Mouse (Mus musculus): ENCODE measurements around the gene Gm42372. TPM values are rescaled to one million over a fixed set of nuclear protein-coding genes. Genes with fewer than 3 reads are reported as not detected.

Gm42372 gene
- 4.2 TPM for polyA plus RNA-seq (2014; fragmentation: Illumina TruSeq; extraction: RNeasy Lipid Tissue Mini Kit (QIAGEN cat#74804); ENCODE audit: low read depth, low replicate concordance)

GRCm38 (mm10) chr7:16982859-16983568 is at the start of gene Gm42372:
Gene Gm42372, plus strand, starts transcription at chr7:16983086.

GRCm38 (mm10) chr7:16944061-16944807 is 38.7 kb upstream of the Gm42372 start, which contains the start of gene Pnmal2:
Gene Pnmal2, plus strand, starts transcription at chr7:16944682.

DNA sequence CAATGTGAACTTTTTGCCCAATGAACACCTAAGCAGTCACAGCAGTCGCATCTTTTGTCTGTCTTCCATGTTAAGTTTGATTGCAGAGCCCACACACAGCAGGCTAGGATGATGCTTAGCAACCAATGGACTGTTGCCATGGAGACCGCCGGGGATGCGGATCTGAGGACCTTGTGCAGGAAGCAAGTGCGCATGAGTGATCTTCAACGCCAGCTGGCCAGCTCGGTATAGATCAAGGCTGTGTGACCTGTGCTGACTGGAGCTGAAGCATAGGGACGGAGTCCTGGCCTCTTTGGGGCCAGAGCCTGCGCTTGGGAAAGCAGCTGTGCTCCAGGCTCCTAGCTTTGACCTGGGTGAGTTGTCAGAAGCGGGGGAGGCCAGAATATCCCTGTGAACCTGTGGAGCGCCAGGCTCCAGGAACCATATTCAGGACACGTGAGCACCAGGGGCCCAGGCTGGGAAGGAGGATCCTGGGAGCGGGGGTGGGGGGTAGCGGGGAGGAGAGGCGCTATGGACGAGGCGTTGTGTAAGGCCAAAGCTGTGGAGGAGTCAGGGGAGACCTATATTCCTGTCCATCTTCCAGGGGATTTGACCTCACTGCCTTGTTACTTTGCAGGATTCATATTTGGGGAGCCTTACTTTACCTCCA is 23.2 kb upstream of the Gm42372 start, which contains the start of gene Pnmal1:
Gene Pnmal1, plus strand, starts transcription at position 141 of the 649 bp plus-strand sequence.

GRCm38 (mm10) chr7:16992451-16992807 is 9.5 kb downstream of the Gm42372 start, which contains the start of gene Ccdc8:
Gene Ccdc8, plus strand, starts transcription at chr7:16992708.

DNA sequence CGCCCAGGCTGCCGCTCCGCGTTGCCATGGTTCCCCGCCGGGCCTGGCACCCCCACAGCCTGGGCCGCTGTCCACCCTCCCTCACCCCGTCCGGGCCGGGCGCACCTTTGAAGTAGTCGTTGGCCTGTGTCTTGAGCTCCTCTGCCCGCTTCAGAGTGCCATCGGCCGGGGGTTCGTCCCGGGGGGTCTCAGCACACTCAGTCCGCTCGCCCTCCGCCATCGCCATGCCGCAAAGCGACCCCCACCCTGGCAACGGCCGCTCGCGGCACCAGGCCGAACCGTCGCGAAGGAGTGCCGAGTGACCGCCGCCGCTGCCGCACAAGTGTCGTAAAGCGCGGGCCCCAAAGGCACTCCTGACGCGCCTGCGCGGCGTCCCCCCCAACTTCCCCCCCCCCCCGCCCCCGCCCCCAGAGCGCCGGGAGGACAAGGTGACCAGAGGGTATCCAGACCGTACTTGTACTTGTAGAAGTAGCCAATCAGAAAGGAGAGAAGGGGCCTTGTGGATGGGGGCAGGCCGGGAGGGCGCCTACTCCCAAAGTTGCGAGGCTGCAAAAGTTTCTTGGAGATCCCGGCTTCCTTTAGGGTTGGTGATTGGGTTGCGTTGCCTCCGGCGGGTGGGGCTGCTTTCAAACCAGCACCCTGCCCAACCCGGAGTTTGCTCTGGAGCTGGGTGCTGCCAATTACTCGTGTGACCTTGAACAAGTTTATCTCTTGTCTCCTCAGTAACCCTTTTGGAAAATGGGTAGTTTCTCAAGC is 44.9 kb downstream of the Gm42372 start, which contains the start of gene Ppp5c:
Gene Ppp5c, minus strand, starts transcription at position 337 of the 756 bp plus-strand sequence.

Other genes with a start within 250 kb of the Gm42372 start
- 65.4 TPM for gene Ap2s1, start 244.7 kb upstream of the Gm42372 start, polyA plus RNA-seq (2014; fragmentation: Illumina TruSeq; extraction: RNeasy Lipid Tissue Mini Kit (QIAGEN cat#74804); ENCODE audit: low read depth, low replicate concordance)
- 25.1 TPM for gene Slc1a5, start 201.7 kb upstream of the Gm42372 start, polyA plus RNA-seq (2014; fragmentation: Illumina TruSeq; extraction: RNeasy Lipid Tissue Mini Kit (QIAGEN cat#74804); ENCODE audit: low read depth, low replicate concordance)
- 19.2 TPM for gene Strn4, start 167.2 kb upstream of the Gm42372 start, polyA plus RNA-seq (2014; fragmentation: Illumina TruSeq; extraction: RNeasy Lipid Tissue Mini Kit (QIAGEN cat#74804); ENCODE audit: low read depth, low replicate concordance)
- gene Fkrp, start 166.4 kb upstream of the Gm42372 start, polyA plus RNA-seq (2014; fragmentation: Illumina TruSeq; extraction: RNeasy Lipid Tissue Mini Kit (QIAGEN cat#74804); ENCODE audit: low read depth, low replicate concordance): 9.0 TPM
- 0.64 TPM for gene Prkd2, start 140.2 kb upstream of the Gm42372 start, polyA plus RNA-seq (2014; fragmentation: Illumina TruSeq; extraction: RNeasy Lipid Tissue Mini Kit (QIAGEN cat#74804); ENCODE audit: low read depth, low replicate concordance)
- gene Dact3, start 107.8 kb upstream of the Gm42372 start, polyA plus RNA-seq (2014; fragmentation: Illumina TruSeq; extraction: RNeasy Lipid Tissue Mini Kit (QIAGEN cat#74804); ENCODE audit: low read depth, low replicate concordance): 0.82 TPM
- not detected for gene Gng8, start 91.3 kb upstream of the Gm42372 start, polyA plus RNA-seq (2014; fragmentation: Illumina TruSeq; extraction: RNeasy Lipid Tissue Mini Kit (QIAGEN cat#74804); ENCODE audit: low read depth, low replicate concordance)
- gene Ptgir, start 76.6 kb upstream of the Gm42372 start, polyA plus RNA-seq (2014; fragmentation: Illumina TruSeq; extraction: RNeasy Lipid Tissue Mini Kit (QIAGEN cat#74804); ENCODE audit: low read depth, low replicate concordance): 1.4 TPM
- gene Calm3, start 59.0 kb upstream of the Gm42372 start, polyA plus RNA-seq (2014; fragmentation: Illumina TruSeq; extraction: RNeasy Lipid Tissue Mini Kit (QIAGEN cat#74804); ENCODE audit: low read depth, low replicate concordance): 36.0 TPM
- 5.1 TPM for gene Pnmal2, start 38.4 kb upstream of the Gm42372 start, polyA plus RNA-seq (2014; fragmentation: Illumina TruSeq; extraction: RNeasy Lipid Tissue Mini Kit (QIAGEN cat#74804); ENCODE audit: low read depth, low replicate concordance)
- gene Pnmal1, start 23.4 kb upstream of the Gm42372 start, polyA plus RNA-seq (2014; fragmentation: Illumina TruSeq; extraction: RNeasy Lipid Tissue Mini Kit (QIAGEN cat#74804); ENCODE audit: low read depth, low replicate concordance): 4.6 TPM
- 3.4 TPM for gene Ccdc8, start 9.6 kb downstream of the Gm42372 start, polyA plus RNA-seq (2014; fragmentation: Illumina TruSeq; extraction: RNeasy Lipid Tissue Mini Kit (QIAGEN cat#74804); ENCODE audit: low read depth, low replicate concordance)
- gene Ppp5c, start 44.8 kb downstream of the Gm42372 start, polyA plus RNA-seq (2014; fragmentation: Illumina TruSeq; extraction: RNeasy Lipid Tissue Mini Kit (QIAGEN cat#74804); ENCODE audit: low read depth, low replicate concordance): 12.6 TPM
- gene Hif3a, start 79.3 kb downstream of the Gm42372 start, polyA plus RNA-seq (2014; fragmentation: Illumina TruSeq; extraction: RNeasy Lipid Tissue Mini Kit (QIAGEN cat#74804); ENCODE audit: low read depth, low replicate concordance): 3.1 TPM
- not detected for gene Psg16, start 91.0 kb downstream of the Gm42372 start, polyA plus RNA-seq (2014; fragmentation: Illumina TruSeq; extraction: RNeasy Lipid Tissue Mini Kit (QIAGEN cat#74804); ENCODE audit: low read depth, low replicate concordance)
- gene Ceacam3, start 167.2 kb downstream of the Gm42372 start, polyA plus RNA-seq (2014; fragmentation: Illumina TruSeq; extraction: RNeasy Lipid Tissue Mini Kit (QIAGEN cat#74804); ENCODE audit: low read depth, low replicate concordance): not detected
- gene Psg29, start 220.4 kb downstream of the Gm42372 start, polyA plus RNA-seq (2014; fragmentation: Illumina TruSeq; extraction: RNeasy Lipid Tissue Mini Kit (QIAGEN cat#74804); ENCODE audit: low read depth, low replicate concordance): not detected